Mouse (Mus musculus): ENCODE results near the gene Prkag1. TPM values are rescaled to one million over a fixed set of nuclear protein-coding genes. Genes with fewer than 3 reads are reported as not detected.
A peak's percentile ranks its signal among the peaks of the same experiment; 100 is the strongest.

Prkag1 gene
- total RNA-seq (2021) = 10 to 100 TPM; 48.1 to 49.6 TPM
- long read RNA-seq, experiment 1, transcript Prkag1-201 (12 exons, 1,652 nt) = major isoform, 43 of 67 reads
- long read RNA-seq, experiment 1, partial matches to known transcripts = 1 of 67 reads
- long read RNA-seq, experiment 1, other reads (novel, unspliced or antisense) = 23 of 67 reads
- long read RNA-seq, experiment 2, transcript Prkag1-201 (12 exons, 1,652 nt) = major isoform, 24 of 43 reads
- long read RNA-seq, experiment 2, partial matches to known transcripts = 3 of 43 reads
- long read RNA-seq, experiment 2, other reads (novel, unspliced or antisense) = 16 of 43 reads

DNA sequence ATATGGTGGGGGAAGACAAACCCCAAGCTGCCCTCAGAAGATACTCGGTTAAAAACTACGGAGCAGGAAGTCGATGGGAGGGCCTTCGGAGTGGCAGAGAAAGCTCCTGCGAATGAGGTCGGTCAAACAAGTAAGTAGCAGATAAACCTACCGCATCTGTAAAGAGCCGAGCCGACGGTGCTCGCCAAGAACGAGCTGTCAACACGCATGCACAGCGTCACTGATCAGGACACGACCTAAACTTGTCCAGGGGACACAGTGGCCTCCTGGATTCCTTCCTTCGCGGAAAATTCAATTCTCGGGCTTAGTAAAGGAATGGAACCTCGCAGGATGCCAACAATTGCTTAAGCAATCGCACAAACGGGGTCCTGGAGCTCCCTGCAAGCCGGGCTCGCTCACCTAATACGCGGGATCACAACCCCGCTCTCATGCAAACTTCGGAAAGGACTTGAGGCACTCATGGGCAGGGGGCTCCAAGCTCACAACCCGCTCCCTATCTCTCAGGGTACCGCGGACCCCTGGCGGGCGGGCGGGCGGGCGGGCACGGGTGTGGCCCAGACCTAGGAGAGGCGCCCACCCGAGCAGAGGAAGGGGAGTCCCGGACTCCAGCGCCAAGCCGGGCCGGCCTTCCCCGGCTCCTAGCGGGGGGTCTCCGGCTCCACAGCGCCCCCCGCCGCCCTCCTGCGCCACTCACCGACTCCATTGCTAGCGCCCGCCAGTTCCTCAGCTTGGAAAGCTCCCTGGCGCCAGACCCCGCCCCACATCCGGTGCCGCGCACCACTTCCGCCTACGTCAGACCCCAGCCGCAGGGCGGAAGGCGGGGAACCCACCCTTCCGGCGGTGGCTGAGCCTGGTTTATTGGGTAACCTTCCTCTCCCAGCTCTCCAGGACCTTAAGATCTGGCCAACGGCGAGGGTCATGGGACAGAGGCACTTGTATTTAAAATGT is at the start of gene Prkag1:
Gene Prkag1 (minus strand): TSS at position 786 of the 948 bp plus-strand sequence.
- DNase-seq (ENCODE audit: low spot score) = peak; percentile 96

DNA sequence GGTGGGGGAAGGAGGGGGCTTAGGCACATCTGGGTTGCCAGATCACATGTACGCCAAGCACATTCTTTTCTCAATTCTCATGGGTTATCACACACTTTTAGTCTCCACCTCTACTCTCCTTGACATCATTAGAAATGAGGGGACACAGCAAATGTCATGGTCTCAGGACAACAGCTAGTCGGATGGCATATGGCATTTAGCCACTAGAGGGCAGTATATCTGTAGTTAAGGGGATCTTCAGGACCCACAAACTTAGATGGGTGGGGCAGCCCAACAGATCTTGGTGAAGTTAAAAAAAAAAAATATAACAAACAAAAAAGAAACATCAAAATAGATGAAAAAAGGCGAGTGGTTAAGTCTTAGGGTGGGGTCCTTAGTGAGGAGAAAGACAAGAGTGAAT is 46.0 kb upstream of the Prkag1 start:
- peak; percentile 79 for DNase-seq (ENCODE audit: low spot score)

DNA sequence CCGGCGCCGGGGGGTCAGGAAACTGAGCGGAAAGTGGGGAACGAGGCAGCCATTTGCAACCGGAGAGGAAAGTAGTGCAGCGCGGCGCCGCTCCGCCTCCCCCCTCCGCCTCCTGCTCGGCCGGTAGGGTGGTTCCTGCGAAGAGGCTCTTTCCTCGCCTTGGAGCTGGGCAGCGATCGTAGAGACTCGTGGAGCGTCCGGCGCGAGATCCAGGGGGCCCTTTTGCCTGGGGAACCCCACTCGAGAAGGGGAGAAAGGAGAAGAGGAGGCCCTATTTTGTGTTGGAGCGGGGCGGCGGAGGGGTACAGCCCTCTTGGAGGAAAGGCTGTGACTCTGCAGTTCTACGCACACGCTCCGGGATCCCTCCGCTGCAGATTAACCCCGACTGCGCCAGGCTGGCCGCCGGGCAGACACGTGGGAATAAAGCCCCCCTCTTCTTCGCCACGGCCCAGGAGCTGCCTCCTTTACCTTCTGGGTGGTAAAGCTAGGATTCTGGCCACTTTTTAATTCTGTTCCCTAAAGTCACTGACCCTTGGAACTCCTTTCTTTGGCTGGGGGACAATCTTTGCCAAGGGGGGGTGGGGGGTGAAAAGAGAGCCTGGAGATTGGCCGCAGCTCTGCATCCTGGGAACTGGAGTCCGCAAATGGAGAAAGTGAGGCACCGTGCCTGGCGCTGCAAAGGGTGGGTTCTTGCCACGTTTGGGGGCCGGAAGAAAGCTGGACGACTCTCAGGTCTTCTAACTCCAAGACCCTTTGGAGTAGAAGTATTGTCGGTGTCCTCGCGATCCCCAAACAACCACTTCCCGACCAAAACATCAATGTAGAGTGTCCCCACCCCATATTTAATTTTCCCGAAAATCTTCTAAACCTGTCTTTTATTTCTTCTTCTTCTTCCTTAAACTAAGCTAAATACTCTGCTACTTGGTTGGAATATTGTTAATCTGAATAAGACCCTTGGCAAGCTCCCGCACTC is 40.9 kb upstream of the Prkag1 start:
- DNase-seq (ENCODE audit: low spot score) = peak; percentile 93

DNA sequence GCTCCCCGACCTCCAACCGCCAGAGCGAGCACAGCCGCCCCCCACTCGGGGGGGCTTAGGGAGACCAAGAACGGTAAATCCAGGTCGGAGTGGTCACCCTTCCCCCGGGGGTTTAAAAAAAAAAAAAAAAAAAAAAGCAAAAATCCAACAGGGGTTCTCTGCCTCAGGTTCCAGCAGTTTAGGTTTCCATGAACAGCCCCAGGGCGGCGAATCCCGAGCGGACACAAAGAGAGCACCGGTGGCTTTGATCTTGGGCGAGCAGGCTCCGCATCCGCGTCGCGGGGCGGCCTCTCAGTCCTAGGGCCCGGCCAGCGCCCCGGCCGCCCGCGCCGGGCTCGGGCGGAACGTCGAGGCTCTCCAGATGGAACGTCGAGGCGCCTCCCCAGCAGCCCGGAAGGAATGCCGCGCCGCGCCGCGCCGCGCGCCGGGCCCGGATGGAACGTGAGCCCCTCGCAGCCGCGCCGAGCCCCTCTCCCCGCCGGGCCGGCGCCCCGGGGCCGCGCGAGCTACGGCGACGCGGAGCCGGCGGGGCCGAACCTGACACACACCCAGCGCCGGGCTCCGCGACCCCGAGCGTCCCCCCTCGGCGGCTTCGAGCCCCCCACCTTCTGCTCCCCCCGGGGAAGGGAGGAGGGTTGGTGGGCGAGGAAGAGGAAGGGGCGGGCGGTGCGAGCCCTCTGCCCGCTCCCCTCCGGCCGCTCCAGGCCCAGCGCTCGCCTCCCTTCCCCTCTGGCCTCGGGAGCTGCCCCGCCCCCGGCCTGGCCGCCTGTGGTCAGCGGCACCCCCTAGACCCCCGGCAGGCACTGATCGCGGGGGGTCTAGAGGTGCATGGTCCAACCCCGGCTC is 40.0 kb upstream of the Prkag1 start, which contains the start of gene Kmt2d:
Gene Kmt2d (minus strand): TSS at position 135 of the 846 bp plus-strand sequence.
- no peak for DNase-seq (ENCODE audit: low spot score)

DNA sequence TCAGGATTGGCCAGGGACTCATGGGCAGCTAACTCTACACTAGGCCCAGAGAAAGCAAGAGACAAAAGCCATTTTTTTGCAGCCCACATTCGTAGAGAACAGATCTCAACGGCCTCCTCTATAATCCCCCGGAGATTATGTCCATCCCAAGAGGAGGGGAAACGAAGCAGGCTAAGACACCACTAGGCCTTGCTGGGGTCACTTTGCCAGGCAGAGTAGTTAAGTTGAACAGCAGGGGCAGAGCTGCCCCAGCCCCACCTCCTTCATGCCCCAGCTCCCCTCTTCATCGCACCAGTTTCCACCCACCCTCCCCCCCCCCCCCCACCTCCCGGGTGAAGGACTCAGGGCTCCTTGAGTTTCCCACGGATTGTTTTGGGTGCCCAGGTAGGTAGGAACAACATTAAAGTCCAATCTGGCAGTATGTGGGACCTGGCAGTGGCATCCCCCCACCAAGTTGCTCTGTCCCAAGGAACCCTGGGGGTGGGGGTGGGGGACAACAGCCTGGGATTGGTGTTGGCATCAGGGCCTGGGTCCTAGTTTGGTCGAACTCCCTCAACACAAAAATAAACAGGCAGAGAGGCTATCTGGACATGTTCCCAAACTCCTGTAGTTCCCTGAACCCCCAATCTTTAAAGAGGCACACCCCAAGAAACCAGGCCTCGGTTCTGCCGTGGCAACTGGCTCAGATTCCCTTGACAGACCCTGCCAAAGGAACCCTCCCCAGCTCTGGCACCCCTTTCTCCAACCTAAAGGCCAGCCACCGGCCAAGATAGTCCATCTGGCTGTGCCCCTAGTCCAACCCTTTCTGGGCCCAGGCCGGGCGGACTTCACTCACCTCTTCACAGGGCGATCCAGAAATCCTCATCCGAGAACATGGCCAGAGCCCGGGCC is 39.1 kb upstream of the Prkag1 start:
- peak; percentile 48 for DNase-seq (ENCODE audit: low spot score)

DNA sequence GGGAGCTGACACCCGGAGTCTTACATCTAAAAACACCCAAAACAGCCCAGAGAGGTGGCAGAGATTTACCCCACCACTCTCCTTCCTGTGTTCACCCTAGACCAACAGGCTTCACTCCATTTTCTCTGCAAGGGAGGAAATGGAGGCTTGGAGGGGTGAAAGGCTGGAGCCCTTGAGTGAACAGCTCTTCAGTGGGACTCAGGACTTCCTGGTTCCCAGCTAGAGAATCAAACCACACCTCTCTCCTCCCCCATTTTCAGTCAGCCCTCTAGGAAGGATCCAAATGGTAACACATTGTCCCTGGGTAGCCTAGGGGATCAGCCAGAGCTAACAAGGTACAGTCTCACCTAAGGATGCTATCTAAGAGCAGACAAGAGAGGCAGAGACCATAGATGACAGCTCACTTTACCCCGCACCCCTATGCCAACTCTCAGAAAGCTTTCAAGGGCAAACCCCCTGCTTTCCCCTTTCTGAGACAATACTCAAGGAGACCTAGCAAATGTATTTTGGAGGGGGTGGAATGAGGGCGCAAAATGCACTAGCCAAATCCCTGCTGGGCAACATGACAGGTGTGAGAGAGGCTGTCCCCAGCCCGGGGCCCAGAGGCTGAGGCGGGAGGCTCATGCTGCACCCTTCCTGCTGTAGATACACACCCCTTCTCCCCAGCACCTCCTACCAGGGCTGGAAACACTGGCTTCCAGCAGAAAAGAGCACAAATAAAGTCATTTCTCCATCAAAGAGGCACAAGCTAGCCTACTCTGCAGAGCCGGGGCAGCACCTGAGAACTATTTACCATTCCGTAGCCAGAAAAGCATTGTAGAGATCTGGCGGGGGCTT is 38.2 kb upstream of the Prkag1 start:
- DNase-seq (ENCODE audit: low spot score) = no peak

DNA sequence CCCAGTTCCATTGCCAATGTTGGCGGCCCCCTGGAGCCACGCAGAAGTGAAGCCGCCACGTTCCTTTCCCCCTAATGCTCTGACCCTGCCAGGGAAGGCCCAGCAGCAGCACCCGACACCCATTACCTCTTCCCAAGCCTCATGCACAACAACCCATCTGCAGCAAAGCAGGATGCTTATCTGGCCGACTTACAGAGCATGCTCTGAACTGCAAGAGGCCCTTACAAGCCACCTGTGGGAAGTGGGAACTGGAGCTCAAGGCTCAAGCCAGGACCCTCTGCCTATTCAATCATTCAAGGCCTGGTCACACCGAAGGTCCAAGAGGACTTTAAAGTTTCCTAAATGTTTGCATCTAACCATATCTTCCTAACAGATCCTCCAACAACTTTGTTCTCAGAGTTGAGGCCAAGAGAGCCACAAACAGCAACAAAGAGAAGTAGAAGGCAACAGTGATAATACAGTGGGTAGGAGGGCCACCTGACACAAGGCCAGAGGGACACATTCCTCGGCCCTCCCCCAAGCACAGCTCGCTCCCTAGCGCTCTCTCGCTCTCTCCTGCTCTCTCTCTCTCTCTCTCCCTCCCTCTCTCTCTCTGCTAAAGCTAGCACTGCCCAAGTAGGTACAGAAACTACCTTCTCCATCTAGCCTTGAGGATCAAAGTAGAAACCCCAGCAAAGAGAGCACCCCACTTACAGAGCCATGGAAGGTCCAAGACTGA is 37.2 kb upstream of the Prkag1 start:
- DNase-seq (ENCODE audit: low spot score) = no peak

DNA sequence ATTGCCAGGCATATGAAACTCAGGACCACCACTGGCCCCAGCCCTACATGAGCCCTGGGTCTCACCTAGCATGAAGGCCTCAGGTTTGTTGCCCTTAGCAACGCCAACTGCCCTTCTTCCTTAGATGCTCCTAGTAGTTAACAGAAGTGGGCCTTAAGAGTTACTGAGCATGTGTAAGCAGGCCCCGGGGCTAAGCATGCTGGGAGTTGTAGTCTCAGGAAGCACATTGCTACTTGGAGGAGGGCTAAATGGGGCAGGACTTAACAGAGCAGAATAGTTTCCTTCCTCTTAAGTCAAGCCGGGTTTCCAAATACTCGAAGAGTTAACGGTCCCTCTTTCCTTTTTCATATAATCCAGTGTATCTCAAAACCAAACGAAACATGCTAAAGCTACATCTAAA is 36.0 kb upstream of the Prkag1 start:
- DNase-seq (ENCODE audit: low spot score) = peak; percentile 69

DNA sequence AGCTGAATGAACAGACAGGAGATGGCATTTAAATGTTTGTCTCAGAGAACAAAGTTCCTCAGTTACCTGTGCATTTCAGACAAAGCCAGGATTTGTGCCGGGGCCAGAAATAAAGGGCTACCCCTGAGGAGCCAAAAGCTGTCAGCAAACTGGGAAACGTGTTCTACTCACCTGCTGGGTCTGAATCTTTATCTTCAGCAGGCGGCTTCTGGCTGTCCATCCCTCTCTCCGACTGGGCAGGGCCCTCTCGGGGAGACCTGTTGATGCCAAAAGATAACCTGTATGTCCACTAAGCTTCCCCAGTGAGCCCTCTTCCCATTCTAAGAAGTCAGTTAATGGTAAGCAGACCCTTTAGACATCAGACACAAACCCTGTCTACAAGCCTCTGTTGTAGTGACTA is 35.2 kb upstream of the Prkag1 start:
- no peak for DNase-seq (ENCODE audit: low spot score)

DNA sequence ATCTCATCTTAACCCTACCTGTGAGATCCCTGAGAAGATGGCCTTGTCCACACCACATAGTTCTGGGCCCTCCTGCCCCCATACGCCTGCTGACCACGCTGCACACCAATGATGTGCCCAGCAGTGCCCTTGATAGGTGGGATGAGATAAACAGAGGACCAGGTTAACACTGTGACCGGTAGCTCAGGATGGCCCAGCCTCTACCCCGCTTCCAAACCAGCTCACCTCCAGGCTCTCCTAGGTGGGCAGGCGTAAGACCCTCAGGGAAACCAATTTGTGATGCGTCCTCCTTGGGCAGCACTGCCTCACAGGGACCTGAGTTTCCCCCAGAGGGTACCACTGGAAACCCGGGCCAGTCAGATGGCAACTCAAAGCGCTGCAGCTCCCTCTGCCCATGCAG is 34.5 kb upstream of the Prkag1 start:
- DNase-seq (ENCODE audit: low spot score) = no peak

DNA sequence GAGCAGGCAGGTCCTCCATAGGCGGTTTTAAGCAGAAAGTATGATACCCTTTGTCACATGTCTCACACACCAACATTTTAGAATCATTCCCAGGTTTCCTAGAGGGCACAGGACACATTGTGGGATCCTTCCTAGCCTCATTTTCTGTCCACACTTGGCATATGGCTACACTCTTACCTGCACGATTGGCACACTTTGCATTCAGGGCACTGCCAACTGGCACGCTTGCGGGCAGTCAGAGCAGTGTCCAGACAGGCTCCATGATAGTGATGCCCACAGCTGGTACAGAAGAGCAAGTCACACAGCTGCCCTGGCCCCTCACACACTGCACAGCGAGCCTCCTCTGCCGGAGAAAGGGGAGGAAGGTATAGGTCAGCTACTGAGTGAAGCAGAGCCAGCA is 33.6 kb upstream of the Prkag1 start:
- no peak for DNase-seq (ENCODE audit: low spot score)

DNA sequence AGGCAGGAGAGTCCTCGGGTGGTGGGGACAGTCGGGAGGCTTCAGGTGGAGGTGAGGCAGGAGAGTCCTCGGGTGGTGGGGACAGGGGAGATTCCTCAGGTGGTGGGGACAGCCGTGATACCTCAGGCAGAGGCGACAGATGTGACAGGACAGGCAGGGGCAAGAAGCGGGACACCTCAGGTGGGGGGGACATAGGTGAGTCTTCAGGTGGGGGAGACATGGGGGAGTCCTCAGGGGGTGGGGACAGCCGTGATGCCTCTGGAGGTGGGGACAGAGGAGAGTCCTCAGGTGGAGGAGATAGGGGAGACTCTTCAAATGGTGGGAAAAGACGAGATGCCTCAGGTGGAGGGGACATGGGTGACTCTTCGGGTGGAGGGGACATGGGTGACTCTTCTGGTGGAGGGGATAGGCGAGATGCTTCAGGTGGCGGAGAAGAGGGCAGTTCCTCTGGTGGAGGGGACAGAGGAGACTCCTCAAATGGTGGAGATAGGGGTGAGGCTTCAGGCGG is 32.2 kb upstream of the Prkag1 start:
- no peak for DNase-seq (ENCODE audit: low spot score)

DNA sequence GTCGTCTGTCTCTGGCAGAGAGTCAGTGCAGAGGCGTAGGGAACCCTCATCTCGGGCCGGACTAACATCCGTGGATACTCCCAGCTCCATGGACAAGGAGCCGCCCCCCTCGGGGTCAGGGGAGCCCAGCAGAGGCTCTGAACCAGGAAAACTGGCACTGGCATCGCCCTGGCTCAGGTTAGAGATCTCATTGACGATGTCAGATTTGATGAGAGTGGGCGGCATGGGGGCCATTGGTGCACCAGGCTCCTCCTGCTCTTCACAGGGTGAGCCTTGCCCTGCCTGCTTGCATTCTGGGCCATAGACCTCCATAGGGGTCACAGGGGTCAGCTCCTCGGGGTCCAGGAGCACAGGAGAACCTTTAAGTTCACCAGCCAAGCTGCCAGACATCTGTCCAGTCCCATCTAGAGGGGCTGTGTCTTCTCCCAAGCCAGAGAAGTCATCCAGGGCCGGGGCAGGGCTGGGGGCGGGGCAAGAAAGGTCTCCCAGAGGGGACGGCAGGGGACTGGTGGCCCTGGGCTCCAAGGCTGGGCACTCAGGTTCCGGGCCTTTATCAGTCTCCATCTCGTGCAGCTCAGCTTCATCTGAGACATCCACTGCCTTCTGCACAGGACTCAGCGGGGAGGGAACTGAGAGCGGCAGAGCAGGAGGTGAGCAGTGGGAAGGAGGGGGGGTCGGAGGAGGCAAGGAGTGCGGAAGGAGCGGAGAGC is 30.5 kb upstream of the Prkag1 start:
- DNase-seq (ENCODE audit: low spot score) = no peak

DNA sequence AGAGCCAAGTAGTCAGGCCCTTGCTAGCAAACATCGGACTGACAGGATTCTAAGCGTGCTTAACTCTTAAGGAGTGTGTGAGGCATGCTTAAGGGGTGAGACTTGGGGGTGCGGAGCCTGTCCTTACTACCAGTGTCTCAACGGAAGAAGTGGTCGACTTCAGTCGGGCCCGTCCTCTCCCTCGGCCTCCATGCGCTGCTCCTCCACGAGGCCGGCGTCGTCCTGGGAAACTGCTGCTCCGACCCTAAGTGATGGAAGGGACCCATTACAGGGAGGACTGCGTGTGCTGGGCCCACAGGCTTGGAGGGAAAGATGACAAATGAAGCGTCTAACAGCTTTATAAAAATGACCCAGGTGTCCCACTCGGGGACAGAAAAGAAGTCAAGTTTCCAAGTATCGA is 29.6 kb upstream of the Prkag1 start:
- no peak for DNase-seq (ENCODE audit: low spot score)

DNA sequence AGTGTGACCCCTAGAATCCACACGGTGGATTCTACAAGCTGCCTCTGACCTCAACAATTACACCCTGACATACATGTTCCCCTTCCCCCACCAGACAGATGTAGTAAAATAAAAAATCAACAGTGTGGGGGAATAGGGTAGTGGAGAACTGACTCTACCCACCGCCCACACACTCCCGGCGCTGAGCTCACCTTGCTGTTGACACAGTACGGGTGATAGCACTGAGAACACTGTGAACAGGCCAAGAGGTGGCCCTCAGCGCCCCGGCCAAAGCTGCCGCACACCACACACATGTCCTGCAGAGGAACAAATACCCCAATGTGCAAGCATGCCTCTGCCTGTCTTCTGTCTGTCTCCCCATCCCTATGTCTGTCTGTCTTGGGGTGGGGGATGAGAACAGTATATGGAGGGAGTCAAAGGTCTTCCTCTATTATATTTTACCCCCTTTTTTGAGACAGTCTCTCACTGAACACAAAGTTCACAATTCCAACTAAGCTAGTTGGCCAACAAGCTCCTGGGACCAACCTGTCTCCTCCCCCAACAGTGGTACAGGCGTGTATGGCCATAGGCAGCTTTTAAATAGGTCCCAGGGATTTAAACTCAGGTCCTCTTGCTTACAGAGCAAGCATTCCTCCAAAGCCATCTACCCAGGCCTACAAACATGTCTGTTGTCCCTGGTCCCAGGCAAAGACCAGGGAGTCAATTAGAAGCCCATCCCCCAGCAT is 28.2 kb upstream of the Prkag1 start:
- no peak for DNase-seq (ENCODE audit: low spot score)

DNA sequence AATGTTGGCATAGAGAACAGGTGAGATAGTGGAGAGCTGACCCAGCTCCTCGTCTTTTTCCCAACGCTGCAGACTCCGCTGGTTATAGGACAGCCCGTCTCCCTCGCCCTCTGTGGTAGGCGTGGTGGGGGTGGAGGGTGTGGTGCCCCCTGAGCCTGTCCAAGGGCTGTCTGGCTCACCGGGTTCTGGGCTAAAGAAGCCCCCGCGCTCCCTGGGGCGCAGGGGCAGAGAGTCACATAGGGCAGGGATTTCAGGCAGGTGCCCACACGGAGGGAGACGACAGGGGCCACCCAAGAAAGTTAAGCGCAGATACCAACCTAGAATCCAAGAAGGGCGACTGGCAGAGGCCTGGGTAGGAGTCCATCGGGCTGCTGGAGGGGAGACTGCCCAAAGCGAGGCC is 22.9 kb upstream of the Prkag1 start:
- DNase-seq (ENCODE audit: low spot score) = no peak
